Mouse (Mus musculus) spleen, postnatal 36 days (tissue): Measurements from ENCODE around the gene Cbx5.
"Not testable (repeated sequence)": the region's sequence is repeated elsewhere in the genome, so short reads cannot be mapped to it uniquely, and the experiment has no call there.

Experiments
- DNase-seq, 2 experiments: peaks; one replicate each; pipeline ENCODE4 v3.0.0; 2022; ENCODE audit warnings: low spot score in 2 of 2, mixed read lengths in 1 of 2

The Cbx5 gene

GRCm38 (mm10) chr15:103239685-103240159 lies at the start of gene Cbx5:
Cbx5 (minus strand) TSS chr15:103239816.
- peak; percentile 98 for DNase-seq

- no peak for DNase-seq
These were observed 46.3 kb upstream of the Cbx5 start for GRCm38 (mm10) chr15:103285778-103286417.

- DNase-seq: no peak
These were observed 45.0 kb upstream of the Cbx5 start for GRCm38 (mm10) chr15:103284647-103285046.

- no peak for DNase-seq
These were observed 44.5 kb upstream of the Cbx5 start for GRCm38 (mm10) chr15:103284066-103284465.

GRCm38 (mm10) chr15:103281465-103282205 lies 42.0 kb upstream of the Cbx5 start:
- no peak for DNase-seq

- DNase-seq: peak in 1 of 2 experiments; percentile 28
These were observed 41.3 kb upstream of the Cbx5 start for GRCm38 (mm10) chr15:103280817-103281464.

- DNase-seq: peak in 1 of 2 experiments; percentile 32
These were observed 40.1 kb upstream of the Cbx5 start for GRCm38 (mm10) chr15:103279750-103280149.

GRCm38 (mm10) chr15:103277949-103278348 lies 38.3 kb upstream of the Cbx5 start:
- no peak for DNase-seq

GRCm38 (mm10) chr15:103275943-103276342 lies 36.3 kb upstream of the Cbx5 start:
- not testable (repeated sequence) for DNase-seq

GRCm38 (mm10) chr15:103272419-103273279 lies 33.0 kb upstream of the Cbx5 start, which contains the start of gene Copz1:
Copz1 (plus strand) TSS chr15:103272714.
- DNase-seq: peak; percentile 97 to 98

- DNase-seq: no peak
These were observed 29.3 kb upstream of the Cbx5 start for GRCm38 (mm10) chr15:103268903-103269302.

- no peak for DNase-seq
These were observed 25.2 kb upstream of the Cbx5 start for GRCm38 (mm10) chr15:103264794-103265193.

GRCm38 (mm10) chr15:103259989-103260388 lies 20.4 kb upstream of the Cbx5 start:
- DNase-seq: peak in 1 of 2 experiments; percentile 54

GRCm38 (mm10) chr15:103259162-103259561 lies 19.5 kb upstream of the Cbx5 start:
- no peak for DNase-seq

- DNase-seq: peak; percentile 84 to 92
These were observed 18.4 kb upstream of the Cbx5 start, which contains the start of gene Nfe2 for GRCm38 (mm10) chr15:103257790-103258728. Nfe2 (minus strand) TSS chr15:103258403.

GRCm38 (mm10) chr15:103256210-103256986 lies 16.8 kb upstream of the Cbx5 start:
- DNase-seq: no peak

GRCm38 (mm10) chr15:103255169-103255568 lies 15.6 kb upstream of the Cbx5 start:
- peak; percentile 54 to 67 for DNase-seq

- DNase-seq: no peak
These were observed 13.7 kb upstream of the Cbx5 start for GRCm38 (mm10) chr15:103253352-103253751.

- DNase-seq: peak; percentile 49 to 74
These were observed 13.0 kb upstream of the Cbx5 start for GRCm38 (mm10) chr15:103252660-103253059.
